Mouse (Mus musculus): ENCODE results near the gene Knop1.

- TF ChIP-seq CTCF (IDR thresholded peaks at IDR 0.05): no peak
- no peak for TF ChIP-seq POLR2A (IDR thresholded peaks at IDR 0.05; ENCODE audit: insufficient read depth, low read depth, low read length)
Observed at GRCm38 (mm10) chr7:118902944-118903343, 46.9 kb upstream of the Knop1 start.

Data from heart, adult 2 months (tissue).